Mouse (Mus musculus) E14TG2a.4 (cell line): ENCODE results near the gene Klhl30.

Source experiments
- CTCF ChIP-seq: conservative IDR thresholded peaks from 2 replicates; pipeline ENCODE4 v1.5.1; 2014; ENCODE audit warnings: low read length
- POU5F1 ChIP-seq: IDR thresholded peaks from 2 replicates; pipeline ENCODE4 v1.6.1; 2014; ENCODE audit warnings: low read length, borderline replicate concordance

DNA sequence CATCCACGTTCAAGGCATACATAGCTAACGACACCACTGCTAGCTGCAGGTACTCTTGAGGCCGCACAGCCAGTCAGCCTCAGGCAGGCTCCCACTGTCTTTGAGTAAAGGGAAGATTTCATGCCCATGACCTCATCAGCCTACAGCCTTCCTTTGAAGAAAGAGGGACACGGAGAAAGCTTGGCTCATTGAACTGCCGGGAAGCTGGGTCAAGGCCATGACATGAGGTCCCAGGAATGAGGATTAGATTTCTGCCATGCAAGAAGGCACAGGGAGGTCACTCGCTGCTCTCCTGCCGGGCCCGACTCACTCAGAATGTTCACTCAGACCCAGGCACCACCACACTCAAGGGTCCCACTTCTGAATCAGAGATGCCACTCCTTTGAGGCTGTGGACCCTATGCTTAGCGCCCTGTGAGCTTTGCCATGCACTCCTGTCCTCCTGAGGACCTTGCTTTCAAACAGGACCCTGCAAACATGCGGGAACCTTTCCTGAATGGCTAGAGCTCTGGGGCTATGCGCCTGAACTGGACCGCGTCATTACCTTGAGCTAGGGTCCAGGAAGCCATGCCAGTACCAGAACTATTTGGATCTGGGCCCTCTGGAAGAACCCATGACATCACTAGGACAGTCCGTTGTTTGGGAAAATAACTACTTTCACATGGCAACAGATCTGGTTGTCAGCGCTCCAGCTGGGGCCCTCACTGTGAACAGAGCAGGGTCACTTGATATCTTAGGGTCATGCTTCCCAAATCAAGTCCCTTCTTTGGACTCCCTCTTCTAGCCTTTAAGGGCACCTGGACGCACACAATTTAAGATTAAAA is 14.2 kb downstream of the Klhl30 start:
- TF ChIP-seq CTCF = no peak
- TF ChIP-seq POU5F1 = no peak
